Comparison of ENCODE assay signal across 8 mouse cellular contexts in the genomic region with DNA sequence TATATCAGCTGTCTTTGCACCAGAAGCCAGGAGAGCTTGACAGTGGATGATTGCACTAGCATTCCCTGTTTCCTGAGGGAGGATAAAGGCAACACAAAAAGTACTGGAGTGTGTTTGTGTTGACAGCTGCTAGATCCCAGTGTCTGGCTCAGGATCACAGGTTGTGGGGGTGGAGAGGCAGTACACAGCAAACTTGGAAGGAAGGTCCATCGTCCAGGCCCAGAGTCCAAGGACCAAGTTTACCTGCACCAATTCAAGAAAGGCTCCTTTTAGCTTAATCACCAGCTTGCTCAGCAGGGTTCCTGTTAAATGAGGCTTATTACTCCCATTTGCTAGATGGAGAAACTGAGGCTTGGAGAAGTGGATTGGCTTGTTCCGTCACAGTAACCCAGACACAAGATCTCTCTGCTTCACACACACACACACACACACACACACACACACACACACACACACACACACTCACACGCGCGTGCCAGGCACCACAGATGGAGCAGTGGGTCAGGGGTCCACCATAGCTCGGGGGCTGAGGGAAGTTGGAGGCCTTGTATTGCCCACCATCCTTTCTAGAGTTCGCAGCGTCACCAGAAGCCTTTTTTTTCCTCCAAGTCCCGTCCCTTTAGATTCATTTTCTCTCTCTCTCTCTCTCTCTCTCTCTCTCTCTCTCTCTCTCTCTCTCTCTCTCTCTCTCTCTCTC. TPM values are rescaled to one million over a fixed set of nuclear protein-coding genes. Genes with fewer than 3 reads are reported as not detected.
DNase-seq lines count a peak whose midpoint lies in the region; ATAC-seq lines count a peak whose summit lies in the region.

No protein-coding gene starts in this region.

- no peaks in the 10 kb centered on the region for H3K27me3 ChIP-seq in heart, embryonic 12.5 days (replicated peaks)
- peaks cover 8% of the 10 kb centered on the region; the same call in 1 of the 2 replicates for H3K27me3 ChIP-seq in forebrain, embryonic 12.5 days
- H3K27me3 ChIP-seq in kidney, embryonic 14.5 days (ENCODE audit: control insufficient read depth, insufficient read depth, low read length): no peaks in the 10 kb centered on the region
- H3K27me3 ChIP-seq in midbrain, embryonic 16.5 days (ENCODE audit: control insufficient read depth, insufficient read depth, low read depth, low read length): no peaks in the 10 kb centered on the region; the same call in 1 of the 2 replicates

- H3K9me3 ChIP-seq in heart, embryonic 12.5 days (replicated peaks): no peaks in the 10 kb centered on the region
- H3K9me3 ChIP-seq in forebrain, embryonic 12.5 days: no peaks in the 10 kb centered on the region
- H3K9me3 ChIP-seq in kidney, embryonic 14.5 days (ENCODE audit: control insufficient read depth, low read length): no peaks in the 10 kb centered on the region
- no peaks in the 10 kb centered on the region for H3K9me3 ChIP-seq in midbrain, embryonic 16.5 days (replicated peaks; ENCODE audit: control insufficient read depth, low read length, poor library complexity, severe bottlenecking)

- H3K4me2 ChIP-seq in heart, embryonic 12.5 days: peak overlapping the region; percentile 94
- peak overlapping the region; percentile 82 for H3K4me2 ChIP-seq in forebrain, embryonic 12.5 days
- H3K4me2 ChIP-seq in kidney, embryonic 14.5 days (replicated peaks; ENCODE audit: low read depth, low read length): peak overlapping the region; percentile 62
- peak overlapping the region; percentile 92 for H3K4me2 ChIP-seq in midbrain, embryonic 16.5 days (ENCODE audit: low read length)

- peaks cover 15% of the 10 kb centered on the region for H3K4me1 ChIP-seq in heart, embryonic 12.5 days (replicated peaks)
- H3K4me1 ChIP-seq in forebrain, embryonic 12.5 days: peaks cover 5% of the 10 kb centered on the region
- H3K4me1 ChIP-seq in kidney, embryonic 14.5 days (ENCODE audit: control insufficient read depth, insufficient read depth, low read length): peaks cover 15% of the 10 kb centered on the region
- H3K4me1 ChIP-seq in midbrain, embryonic 16.5 days (ENCODE audit: control insufficient read depth, insufficient read depth, low read length): peaks cover 7% of the 10 kb centered on the region

- ATAC-seq in heart, embryonic 12.5 days (ENCODE audit: insufficient number of reproducible peaks, low FRiP score): no peak
- peak; percentile 51 for ATAC-seq in forebrain, embryonic 12.5 days (ENCODE audit: low FRiP score)
- ATAC-seq in kidney, embryonic 14.5 days (ENCODE audit: low FRiP score, low TSS enrichment): 0 out of 2 replicates have a peak, but pooled peaks have one; percentile 29
- ATAC-seq in midbrain, embryonic 16.5 days: peak; percentile 66; the same call in 1 of the 2 replicates

- H3K9ac ChIP-seq in heart, embryonic 12.5 days: no peak overlapping the region
- peak overlapping the region; percentile 61; the same call in 1 of the 2 replicates for H3K9ac ChIP-seq in forebrain, embryonic 12.5 days
- H3K9ac ChIP-seq in kidney, embryonic 14.5 days (ENCODE audit: low read depth, low read length): peak overlapping the region; percentile 43; the same call in 1 of the 2 replicates
- peak overlapping the region; percentile 70; the same call in 1 of the 2 replicates for H3K9ac ChIP-seq in midbrain, embryonic 16.5 days (ENCODE audit: low read depth, low read length)

- no peaks in the 10 kb centered on the region for H3K36me3 ChIP-seq in heart, embryonic 12.5 days
- H3K36me3 ChIP-seq in forebrain, embryonic 12.5 days (replicated peaks): no peaks in the 10 kb centered on the region
- no peaks in the 10 kb centered on the region for H3K36me3 ChIP-seq in kidney, embryonic 14.5 days (ENCODE audit: control insufficient read depth, insufficient read depth, low read length)
- H3K36me3 ChIP-seq in midbrain, embryonic 16.5 days (ENCODE audit: control insufficient read depth, insufficient read depth, low read length): no peaks in the 10 kb centered on the region

- intact Hi-C loops in heart, postnatal 14 days (cut with DNase I): no loop called here

- no peak overlapping the region for H3K27ac ChIP-seq in heart, embryonic 12.5 days (ENCODE audit: poor library complexity, severe bottlenecking)
- no peak overlapping the region for H3K27ac ChIP-seq in forebrain, embryonic 12.5 days
- H3K27ac ChIP-seq in kidney, embryonic 14.5 days (ENCODE audit: low read depth, low read length): peak overlapping the region; percentile 87; the same call in 1 of the 2 replicates
- no peak overlapping the region for H3K27ac ChIP-seq in midbrain, embryonic 16.5 days (ENCODE audit: low read length)

- 33% methylated on average over 9 of the region's 9 CpGs for WGBS in heart, embryonic 12.5 days
- 44% methylated on average over 9 of the region's 9 CpGs for WGBS in forebrain, embryonic 12.5 days
- 24% methylated on average over 9 of the region's 9 CpGs for WGBS in kidney, embryonic 14.5 days
- 34% methylated on average over 9 of the region's 9 CpGs for WGBS in midbrain, embryonic 16.5 days

- DNase-seq in heart, postnatal 14 days: no peak
- DNase-seq in spleen, adult 18-20 months: no peak
- DNase-seq in thymus, adult 18-20 months: no peak
- DNase-seq in spleen, postnatal 10 days (ENCODE audit: low spot score in 2 of 2): no peak

- peak overlapping the region; percentile 55 for H3K4me3 ChIP-seq in heart, embryonic 12.5 days
- peak overlapping the region; percentile 48 for H3K4me3 ChIP-seq in forebrain, embryonic 12.5 days (replicated peaks)
- peak overlapping the region; percentile 45 for H3K4me3 ChIP-seq in kidney, embryonic 14.5 days (ENCODE audit: low read length)
- H3K4me3 ChIP-seq in midbrain, embryonic 16.5 days (ENCODE audit: low read depth, low read length): peak overlapping the region; percentile 51

RNA-seq across cellular contexts. Expression of a gene that starts 45.3 kb away (rescaled TPM):
- not detected in 2 replicates for polyA plus RNA-seq in heart, embryonic 12.5 days (2016; fragmentation: Nextera tagmentation; extraction: Ambion mirVana)
- not detected for total RNA-seq in heart, postnatal 14 days (2021)
- 0.20 and 0.24 TPM in 2 replicates for polyA plus RNA-seq in forebrain, embryonic 12.5 days (2016; fragmentation: Nextera tagmentation; extraction: Ambion mirVana)
- 89.8 and 140 TPM in 2 replicates for polyA plus RNA-seq in kidney, embryonic 14.5 days (2014; fragmentation: Nextera tagmentation; extraction: Ambion mirVana)
- 3.0 and 3.7 TPM in 2 replicates for polyA plus RNA-seq in midbrain, embryonic 16.5 days (2015; fragmentation: Nextera tagmentation; extraction: Ambion mirVana)

Comparison
In these comparisons a context has a peak if more than half of its experiments do, and no peak if none do; other contexts are left out.
1. RNA of a gene that starts 45.3 kb away (polyA plus RNA-seq): 89.8 to 140 TPM in kidney, embryonic 14.5 days; 3.0 to 3.7 TPM in midbrain, embryonic 16.5 days, 0.20 to 0.24 TPM in forebrain, embryonic 12.5 days and not detected in heart, embryonic 12.5 days; every median in the first group is over 10 times any median in the second.
2. Peak in every context shown above with its lines, with median percentiles within 50 percentile points of each other: H3K4me2 ChIP-seq and H3K4me3 ChIP-seq.